Mouse (Mus musculus): ENCODE results near the gene Fgfr4.

GRCm38 (mm10) chr13:55163553-55163952 lies 11.1 kb downstream of the Fgfr4 start:
- TF ChIP-seq POLR2A (IDR thresholded peaks at IDR 0.05; ENCODE audit: control insufficient read depth, extremely low read depth, insufficient read depth, low read length, poor library complexity) (no peak), CTCF (IDR thresholded peaks at IDR 0.05; ENCODE audit: borderline replicate concordance, control insufficient read depth, extremely low read depth, insufficient read depth, low read length, poor library complexity) (no peak)
